Mouse (Mus musculus): ENCODE measurements at regions not wholly inside any gene's neighbourhood (a gene's known extent, or its start where the extent isn't known, plus 50 kb on each side); places are given as distances from the start of the nearest gene placed in this dataset.
"Not testable (repeated sequence)": the region's sequence is repeated elsewhere in the genome, so short reads cannot be mapped to it uniquely, and the experiment has no call there.

GRCm38 (mm10) chr1:95397188-95397587 is 83.8 kb downstream of the Fam174a start:
- no peak for DNase-seq (ENCODE audit: low read depth, low spot score)

GRCm38 (mm10) chr1:95399764-95400163 is 86.3 kb downstream of the Fam174a start:
- DNase-seq (ENCODE audit: low read depth, low spot score), result no peak

- DNase-seq (ENCODE audit: low read depth, low spot score), result no peak
Measured at GRCm38 (mm10) chr1:95422253-95422652, 108.8 kb downstream of the Fam174a start.

GRCm38 (mm10) chr1:95425420-95425819 is 112.0 kb downstream of the Fam174a start:
- DNase-seq (ENCODE audit: low read depth, low spot score), result no peak

GRCm38 (mm10) chr1:95437155-95437554 is 123.7 kb downstream of the Fam174a start:
- DNase-seq (ENCODE audit: low read depth, low spot score), result no peak

GRCm38 (mm10) chr1:95445541-95445940 is 132.1 kb downstream of the Fam174a start:
- DNase-seq (ENCODE audit: low read depth, low spot score), result no peak

- DNase-seq (ENCODE audit: low read depth, low spot score), result no peak
Measured at GRCm38 (mm10) chr1:95448962-95449558, 135.6 kb downstream of the Fam174a start.

GRCm38 (mm10) chr1:95450920-95451332 is 137.5 kb downstream of the Fam174a start:
- no peak for DNase-seq (ENCODE audit: low read depth, low spot score)

- DNase-seq (ENCODE audit: low read depth, low spot score), result peak; percentile 13
Measured at GRCm38 (mm10) chr1:95451755-95452154, 138.3 kb downstream of the Fam174a start.

GRCm38 (mm10) chr1:95454246-95454645 is 140.8 kb downstream of the Fam174a start:
- DNase-seq (ENCODE audit: low read depth, low spot score), result no peak

- DNase-seq (ENCODE audit: low read depth, low spot score), result no peak
Measured at GRCm38 (mm10) chr1:95459355-95459754, 145.9 kb downstream of the Fam174a start.

- no peak for DNase-seq (ENCODE audit: low read depth, low spot score)
Measured at GRCm38 (mm10) chr1:95468095-95468494, 154.7 kb downstream of the Fam174a start.

GRCm38 (mm10) chr1:95468772-95469171 is 155.3 kb downstream of the Fam174a start:
- no peak for DNase-seq (ENCODE audit: low read depth, low spot score)

GRCm38 (mm10) chr1:95470491-95470890 is 157.1 kb downstream of the Fam174a start:
- DNase-seq (ENCODE audit: low read depth, low spot score), result no peak

- DNase-seq (ENCODE audit: low read depth, low spot score), result no peak
Measured at GRCm38 (mm10) chr1:95493004-95493403, 174.4 kb downstream of the St8sia4 start.

GRCm38 (mm10) chr1:95500671-95501070 is 166.7 kb downstream of the St8sia4 start:
- DNase-seq (ENCODE audit: low read depth, low spot score), result not testable (repeated sequence)

- no peak for DNase-seq (ENCODE audit: low read depth, low spot score)
Measured at GRCm38 (mm10) chr1:95508718-95509117, 158.7 kb downstream of the St8sia4 start.

GRCm38 (mm10) chr1:95528726-95529125 is 138.6 kb downstream of the St8sia4 start:
- no peak for DNase-seq (ENCODE audit: low read depth, low spot score)

- no peak for DNase-seq (ENCODE audit: low read depth, low spot score)
Measured at GRCm38 (mm10) chr1:95531017-95531416, 136.4 kb downstream of the St8sia4 start.

Measured in retina, adult 2 months (tissue).